Mouse (Mus musculus): ENCODE results near the gene Ipo4.

GRCm38 (mm10) chr14:55584702-55585565 lies 50.8 kb downstream of the Ipo4 start, which contains the start of gene Emc9:
- TF ChIP-seq CTCF (IDR thresholded peaks at IDR 0.05; ENCODE audit: low read depth, low read length) (no peak), TAL1 (conservative IDR thresholded peaks at IDR 0.05; ENCODE audit: low read depth, low read length) (no peak), GATA2 (IDR thresholded peaks at IDR 0.05; ENCODE audit: borderline replicate concordance, low read depth, low read length) (no peak), GATA1 (IDR thresholded peaks at IDR 0.05; ENCODE audit: borderline replicate concordance, low read length) (no peak)

Data from G1E (cell line).